Mouse (Mus musculus): ENCODE measurements around the gene Txnl4b.

Txnl4b gene

GRCm38 (mm10) chr8:109606725-109607124 lies 41.0 kb downstream of the Txnl4b start:
- no peak for DNase-seq (ENCODE audit: low spot score)

GRCm38 (mm10) chr8:109607650-109608049 lies 42.0 kb downstream of the Txnl4b start:
- no peak for DNase-seq (ENCODE audit: low spot score)

GRCm38 (mm10) chr8:109608271-109609152 lies 42.8 kb downstream of the Txnl4b start, which contains the start of gene Dhodh:
Gene Dhodh (minus strand): TSS chr8:109608673.
- DNase-seq (ENCODE audit: low spot score), result peak; percentile 94

- no peak for DNase-seq (ENCODE audit: low spot score)
These were observed 43.4 kb downstream of the Txnl4b start for GRCm38 (mm10) chr8:109609153-109609502.

GRCm38 (mm10) chr8:109614243-109615210 lies 48.8 kb downstream of the Txnl4b start, which contains the start of gene Pkd1l3:
Gene Pkd1l3 (plus strand): TSS chr8:109614517.
- DNase-seq (ENCODE audit: low spot score), result no peak

GRCm38 (mm10) chr8:109615569-109615968 lies 49.9 kb downstream of the Txnl4b start:
- no peak for DNase-seq (ENCODE audit: low spot score)
